Mouse (Mus musculus) midbrain, embryonic 15.5 days (tissue): Measurements from ENCODE around the gene Efr3b. TPM values are rescaled to one million over a fixed set of nuclear protein-coding genes. Genes with fewer than 3 reads are reported as not detected.
A peak's percentile ranks its signal among the peaks of the same experiment; 100 is the strongest.
"Not testable (repeated sequence)": the region's sequence is repeated elsewhere in the genome, so short reads cannot be mapped to it uniquely, and the experiment has no call there.

Experiments
- ATAC-seq: fragments of 200-750 bp; cut with Nextera tagmentation; replicated peaks from 2 replicates; pipeline ENCODE4 v1.8.0; 2017; ENCODE audit warnings: moderate TSS enrichment
- H3K27ac ChIP-seq: fragments of 300-500 bp; sonication (generic); 2 replicates; pipeline ENCODE4 v1.5.1; 2015; ENCODE audit warnings: mild to moderate bottlenecking, inconsistent platforms
- H3K27me3 ChIP-seq: fragments of 300-500 bp; sonication (generic); replicated peaks from 2 replicates; pipeline ENCODE4 v1.6.1; 2015; ENCODE audit warnings: inconsistent platforms
- H3K36me3 ChIP-seq: fragments of 300-500 bp; sonication (generic); replicated peaks from 2 replicates; pipeline ENCODE4 v1.6.1; 2015; ENCODE audit warnings: inconsistent platforms
- H3K4me1 ChIP-seq: fragments of 300-500 bp; sonication (generic); 2 replicates; pipeline ENCODE4 v1.6.1; 2015; ENCODE audit warnings: inconsistent platforms
- H3K4me2 ChIP-seq: fragments of 300-500 bp; sonication (generic); 2 replicates; pipeline ENCODE4 v1.6.1; 2015; ENCODE audit warnings: inconsistent platforms, mild to moderate bottlenecking, moderate library complexity
- H3K4me3 ChIP-seq: fragments of 300-500 bp; sonication (generic); 2 replicates; pipeline ENCODE4 v1.5.1; 2015; ENCODE audit warnings: mild to moderate bottlenecking, inconsistent platforms
- H3K9ac ChIP-seq: fragments of 300-500 bp; sonication (generic); 2 replicates; pipeline ENCODE4 v1.6.1; 2015; ENCODE audit warnings: mild to moderate bottlenecking, inconsistent platforms
- H3K9me3 ChIP-seq: fragments of 300-500 bp; sonication (generic); 2 replicates; pipeline ENCODE4 v1.6.1; 2016; ENCODE audit warnings: inconsistent platforms
- WGBS: fragments of 180-500 bp; shearing (Covaris S2); methylation state at CpG from one replicate; pipeline ENCODE4 v1.1.7; 2015; ENCODE audit warnings: mixed read lengths; 5-methylcytosine and 5-hydroxymethylcytosine counted together
- polyA plus RNA-seq: library from polyadenylated mRNA; unstranded; fragments of >200 nt; fragmentation: Nextera tagmentation; extraction: Ambion mirVana; gene quantifications from 2 replicates; pipeline ENCODE4 v1.2.1, GENCODE M21; 2015

The Efr3b gene
- polyA plus RNA-seq, 1 experiment from 2014 or later, result 51.7 TPM

DNA sequence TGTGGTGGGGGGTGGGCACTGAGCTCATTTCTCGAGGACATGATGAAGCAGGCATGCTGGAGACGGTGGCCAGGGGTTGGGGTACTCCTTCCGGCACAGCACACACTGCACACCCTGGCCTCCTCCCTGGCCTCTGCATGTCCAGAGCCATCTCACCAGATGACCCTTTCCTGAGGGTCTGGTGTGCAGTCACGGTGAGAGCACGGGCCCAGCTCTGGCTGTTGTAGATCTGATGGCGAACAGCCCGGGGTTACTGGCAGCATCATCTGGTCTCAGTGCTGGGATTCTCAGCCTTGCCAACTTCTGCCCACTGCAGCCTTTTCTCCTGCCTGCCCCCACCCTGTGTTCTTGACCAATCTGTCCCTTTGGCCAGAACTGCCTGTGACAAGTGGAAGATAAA lies 32.6 kb downstream of the Efr3b start:
- Histone ChIP-seq H3K9me3 (no peaks in the 10 kb centered on the region), H3K36me3 (no peaks in the 10 kb centered on the region), H3K27ac (0 out of 2 replicates have a peak overlapping the region, but pooled peaks have one; percentile 14), H3K4me3 (no peak overlapping the region), H3K9ac (no peak overlapping the region), H3K4me1 (peaks cover 26% of the 10 kb centered on the region; the same call in 1 of the 2 replicates), H3K4me2 (no peak overlapping the region), H3K27me3 (no peaks in the 10 kb centered on the region)
- peak; percentile 37; the same call in 1 of the 2 replicates for ATAC-seq
- 90% methylated on average over 7 of the region's 7 CpGs for WGBS

DNA sequence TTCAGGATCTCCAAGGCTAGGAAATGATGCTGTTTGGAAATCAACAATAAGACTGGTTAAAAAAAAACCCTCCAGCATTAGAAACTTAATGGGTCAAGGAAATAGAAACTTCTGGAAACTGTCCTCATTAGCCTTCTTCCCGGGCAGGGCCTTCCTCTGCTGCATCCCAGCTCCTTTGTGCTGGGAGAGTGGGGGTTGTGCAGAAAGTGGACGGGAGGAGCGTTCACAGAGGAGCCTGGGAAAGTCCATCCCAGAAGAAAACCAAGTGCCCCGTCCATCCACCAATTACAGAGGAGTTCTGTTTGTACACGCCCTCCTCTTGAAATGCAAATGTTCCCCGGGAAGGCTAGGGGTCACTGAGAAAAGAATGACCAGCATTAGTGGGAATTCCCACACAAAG lies 34.1 kb downstream of the Efr3b start:
- no peak for ATAC-seq
- Histone ChIP-seq H3K27ac (no peak overlapping the region), H3K4me3 (no peak overlapping the region), H3K27me3 (no peaks in the 10 kb centered on the region), H3K4me1 (peaks cover 26% of the 10 kb centered on the region; the same call in 1 of the 2 replicates), H3K9me3 (no peaks in the 10 kb centered on the region), H3K9ac (no peak overlapping the region), H3K4me2 (no peak overlapping the region), H3K36me3 (0 out of 2 replicates have a peak, but pooled peaks cover 3% of the 10 kb centered on the region)
- 14% methylated on average over 6 of the region's 6 CpGs for WGBS

DNA sequence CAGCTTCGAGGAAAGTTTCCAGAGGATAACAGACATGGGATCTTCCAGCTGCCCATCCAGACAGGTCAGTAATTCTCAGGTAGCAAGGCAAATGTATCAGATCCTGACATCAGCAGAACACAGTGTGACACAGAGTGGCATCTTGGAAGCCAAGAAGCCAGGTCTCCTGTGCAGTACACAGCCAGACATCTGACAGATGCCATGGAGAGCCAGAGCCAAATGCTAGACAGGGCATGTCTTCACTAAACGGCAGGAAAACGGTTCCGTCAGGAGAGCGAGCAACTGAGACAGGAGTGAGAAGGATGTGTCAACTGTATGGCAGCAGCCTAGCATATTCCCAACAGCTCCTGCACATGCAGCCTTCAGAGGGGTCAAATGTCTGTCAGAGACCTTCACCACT lies 38.3 kb downstream of the Efr3b start:
- no peaks in the 10 kb centered on the region for H3K4me1 ChIP-seq
- H3K9ac ChIP-seq, result no peak overlapping the region
- H3K27ac ChIP-seq, result no peak overlapping the region
- ATAC-seq, result no peak
- no peak overlapping the region for H3K4me2 ChIP-seq
- WGBS, result 98% methylated on average over 5 of the region's 5 CpGs
- no peaks in the 10 kb centered on the region for H3K27me3 ChIP-seq
- 0 out of 2 replicates have a peak, but pooled peaks cover 6% of the 10 kb centered on the region for H3K36me3 ChIP-seq
- no peak overlapping the region for H3K4me3 ChIP-seq
- H3K9me3 ChIP-seq, result no peaks in the 10 kb centered on the region

DNA sequence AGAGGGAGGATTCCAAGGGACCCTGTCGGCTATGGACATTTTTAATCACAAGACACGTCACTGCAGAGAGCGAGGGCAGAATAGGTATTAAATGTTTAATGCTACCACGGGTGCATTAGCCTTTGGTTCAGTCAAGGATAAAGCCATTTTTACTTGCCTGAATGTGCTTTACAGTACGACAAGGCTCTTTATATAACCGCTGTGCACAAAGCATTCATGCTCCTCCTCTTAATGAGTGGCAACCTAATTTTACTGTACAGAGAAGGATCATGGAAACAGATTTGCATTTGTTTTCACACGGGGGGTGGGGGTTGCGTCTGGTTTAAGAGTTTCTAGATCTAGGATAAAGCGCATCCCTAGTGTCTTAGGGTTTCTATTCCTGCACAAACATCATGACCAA lies 42.0 kb downstream of the Efr3b start:
- Histone ChIP-seq H3K9ac (no peak overlapping the region), H3K27ac (no peak overlapping the region), H3K27me3 (no peaks in the 10 kb centered on the region), H3K9me3 (no peaks in the 10 kb centered on the region), H3K4me2 (no peak overlapping the region), H3K4me3 (no peak overlapping the region), H3K4me1 (no peaks in the 10 kb centered on the region), H3K36me3 (0 out of 2 replicates have a peak, but pooled peaks cover 6% of the 10 kb centered on the region)
- WGBS, result 74% methylated on average over 9 of the region's 9 CpGs
- no peak for ATAC-seq

DNA sequence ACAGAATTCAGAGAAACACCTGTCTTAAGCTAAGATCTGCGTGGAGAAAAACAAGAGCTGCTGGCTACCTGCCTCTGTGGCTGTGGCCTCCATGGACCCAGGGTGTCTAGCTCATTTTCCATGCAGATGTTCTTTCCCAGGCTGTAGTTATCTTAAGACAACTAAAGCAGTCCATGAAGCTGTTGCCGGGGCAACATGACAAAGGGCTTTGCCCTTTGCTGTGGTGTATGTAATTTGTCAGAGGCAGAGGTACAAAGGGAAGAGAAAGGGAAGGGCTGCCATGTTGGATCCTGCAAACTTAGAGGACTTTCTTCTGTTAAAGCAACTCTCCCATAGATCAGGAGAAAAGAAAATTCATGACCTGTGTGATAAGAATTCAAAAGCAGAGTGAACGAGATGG lies 47.7 kb downstream of the Efr3b start:
- no peaks in the 10 kb centered on the region for H3K9me3 ChIP-seq
- ATAC-seq, result no peak
- no peak overlapping the region for H3K9ac ChIP-seq
- no peaks in the 10 kb centered on the region for H3K27me3 ChIP-seq
- H3K36me3 ChIP-seq, result 0 out of 2 replicates have a peak, but pooled peaks cover 1% of the 10 kb centered on the region
- no peak overlapping the region for H3K4me3 ChIP-seq
- no peak overlapping the region for H3K27ac ChIP-seq
- no peak overlapping the region for H3K4me2 ChIP-seq
- H3K4me1 ChIP-seq, result peaks cover 4% of the 10 kb centered on the region; the same call in 1 of the 2 replicates
- 78% methylated on average over 3 of the region's 3 CpGs for WGBS

DNA sequence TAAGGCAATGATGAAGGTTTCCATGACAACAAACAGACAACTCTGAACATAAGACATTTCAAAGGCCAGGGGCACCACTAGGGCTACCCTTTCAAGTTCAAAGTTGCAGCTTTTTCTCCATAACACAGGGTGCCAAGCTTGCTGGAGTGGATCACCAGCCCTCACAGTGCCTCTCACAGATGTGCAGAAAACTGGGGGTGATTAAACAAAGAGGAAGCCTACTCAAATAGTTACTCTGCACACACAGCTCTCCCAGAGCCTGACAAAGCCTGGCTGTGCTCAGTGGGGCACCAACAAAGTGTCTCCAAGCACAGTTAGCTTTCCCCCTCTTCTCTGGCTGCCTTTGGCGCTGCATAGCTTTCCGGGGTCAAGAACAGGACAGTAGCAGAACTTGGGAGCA lies 48.8 kb downstream of the Efr3b start:
- H3K4me3 ChIP-seq, result no peak overlapping the region
- H3K4me2 ChIP-seq, result no peak overlapping the region
- no peaks in the 10 kb centered on the region for H3K27me3 ChIP-seq
- H3K27ac ChIP-seq, result peak overlapping the region; percentile 34; the same call in 1 of the 2 replicates
- H3K9me3 ChIP-seq, result no peaks in the 10 kb centered on the region
- 0 out of 2 replicates have a peak, but pooled peaks have one; percentile 33 for ATAC-seq
- H3K9ac ChIP-seq, result no peak overlapping the region
- peaks cover 4% of the 10 kb centered on the region; the same call in 1 of the 2 replicates for H3K4me1 ChIP-seq
- H3K36me3 ChIP-seq, result no peaks in the 10 kb centered on the region; the same call in 1 of the 2 replicates
- 62% methylated on average over 2 of the region's 2 CpGs for WGBS

DNA sequence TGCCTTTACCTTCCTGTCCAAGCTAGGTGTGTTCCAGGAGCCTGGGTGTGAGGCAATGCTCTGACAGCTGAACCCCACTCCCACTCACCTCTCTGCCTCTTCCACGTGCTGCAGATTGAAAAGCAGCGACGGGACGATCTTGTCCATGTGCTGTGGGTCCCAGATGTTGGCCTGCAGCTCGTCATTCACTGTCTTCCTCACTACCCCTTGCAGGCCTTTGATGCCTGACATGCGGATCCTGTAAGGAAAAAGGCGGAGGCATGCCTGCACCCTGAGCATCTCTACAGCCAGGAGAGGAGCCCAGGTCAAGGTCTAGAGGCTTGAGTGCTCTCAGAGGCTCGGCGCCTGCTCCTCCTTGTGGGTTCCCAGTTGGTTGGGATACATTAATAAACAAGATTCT lies 54.3 kb downstream of the Efr3b start:
- Histone ChIP-seq H3K27ac (no peak overlapping the region), H3K4me1 (peaks cover 12% of the 10 kb centered on the region), H3K4me3 (no peak overlapping the region), H3K27me3 (no peaks in the 10 kb centered on the region), H3K36me3 (no peaks in the 10 kb centered on the region; the same call in 1 of the 2 replicates), H3K9me3 (no peaks in the 10 kb centered on the region), H3K9ac (no peak overlapping the region), H3K4me2 (no peak overlapping the region)
- ATAC-seq, result no peak
- 86% methylated on average over 9 of the region's 9 CpGs for WGBS

DNA sequence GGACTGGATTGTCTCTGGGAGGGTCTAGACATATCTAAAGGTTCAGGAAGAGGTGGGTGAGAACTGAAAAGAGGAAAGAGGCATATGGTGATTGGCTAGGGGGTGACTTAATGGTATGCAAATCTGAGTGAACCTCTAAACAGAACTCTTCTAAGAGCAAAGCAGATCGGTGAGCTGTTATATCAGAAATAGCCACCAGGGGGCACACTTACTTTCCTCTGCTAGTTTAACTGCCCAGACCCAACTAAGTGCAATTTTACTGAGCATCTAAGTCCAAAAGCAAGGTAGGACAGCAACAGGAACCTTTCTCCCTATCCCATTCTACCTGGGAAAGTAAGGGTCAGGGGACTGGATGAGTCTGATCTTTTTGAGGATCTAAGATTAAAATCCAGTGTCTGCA lies 55.0 kb downstream of the Efr3b start:
- H3K4me1 ChIP-seq, result peaks cover 12% of the 10 kb centered on the region
- no peak overlapping the region for H3K27ac ChIP-seq

DNA sequence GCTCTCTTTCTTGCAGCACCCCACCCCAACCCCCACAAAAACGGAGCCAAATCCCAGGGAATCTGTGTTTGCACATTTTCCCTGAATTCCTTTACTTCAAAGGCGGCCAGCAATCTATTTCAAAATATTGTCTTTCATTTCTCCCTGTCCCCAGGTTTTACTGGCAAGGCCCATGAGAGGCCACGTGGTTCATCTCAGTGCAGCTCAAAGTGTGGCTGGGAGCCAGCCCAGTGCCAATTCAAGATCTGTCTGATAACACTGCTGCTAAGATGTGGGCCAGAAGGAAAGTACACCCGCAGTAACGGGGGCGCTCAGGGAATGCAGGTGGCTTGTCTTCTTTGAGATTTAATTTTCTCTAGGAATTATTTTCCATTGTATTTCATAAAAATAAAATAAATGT lies 56.5 kb downstream of the Efr3b start:
- H3K36me3 ChIP-seq, result peaks cover 13% of the 10 kb centered on the region

More for the DNA sequence above, 55.0 kb downstream of the Efr3b start:
- no peaks in the 10 kb centered on the region for H3K27me3 ChIP-seq
- WGBS, result 0% methylated on average over 1 of the region's 1 CpGs
- no peaks in the 10 kb centered on the region; the same call in 1 of the 2 replicates for H3K36me3 ChIP-seq
- H3K4me2 ChIP-seq, result no peak overlapping the region
- H3K9me3 ChIP-seq, result no peaks in the 10 kb centered on the region
- H3K9ac ChIP-seq, result no peak overlapping the region
- ATAC-seq, result no peak
- no peak overlapping the region for H3K4me3 ChIP-seq

DNA sequence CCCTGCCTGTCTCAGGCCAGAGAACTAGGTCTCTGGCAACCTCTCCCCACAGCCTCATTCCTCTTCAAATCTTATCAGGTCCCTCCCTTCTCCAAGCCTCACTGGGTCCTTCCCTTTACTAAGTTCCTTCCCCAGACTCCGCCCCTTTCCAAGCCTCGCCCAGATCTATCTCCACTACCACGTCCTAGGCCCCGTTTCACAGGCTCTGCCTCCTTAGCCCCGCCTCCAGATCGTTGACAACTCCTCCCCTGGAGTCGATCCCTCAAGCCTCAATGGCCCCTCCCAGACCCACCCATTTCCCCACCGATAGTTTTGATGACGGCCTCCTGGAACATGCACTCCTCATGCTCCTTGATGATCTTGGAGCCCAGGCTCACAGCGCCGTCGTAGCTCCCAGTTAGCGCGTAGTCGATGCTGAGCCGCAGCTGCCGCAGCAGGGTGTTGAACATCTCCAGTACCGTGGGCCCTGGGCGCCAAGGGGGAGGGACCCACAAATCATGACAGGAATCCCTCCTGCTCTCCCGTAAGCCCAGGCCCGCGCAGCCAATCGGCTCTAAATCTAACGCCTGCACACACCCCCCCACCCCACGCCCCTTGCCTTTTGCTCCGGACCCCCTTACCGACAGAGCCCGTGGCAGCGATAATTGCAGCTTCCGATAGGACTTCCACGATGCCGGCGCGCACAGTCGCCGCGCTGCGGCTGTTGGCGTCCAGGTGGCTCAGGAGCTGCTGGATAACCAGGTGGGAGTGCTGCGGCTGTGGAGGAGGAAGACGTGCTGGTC lies 57.2 kb downstream of the Efr3b start:
- ATAC-seq, result peak; percentile 84
- Histone ChIP-seq H3K27ac (peak overlapping the region; percentile 42), H3K9ac (peak overlapping the region; percentile 41), H3K4me2 (peak overlapping the region; percentile 57), H3K27me3 (no peaks in the 10 kb centered on the region), H3K4me1 (peaks cover 12% of the 10 kb centered on the region), H3K36me3 (peaks cover 19% of the 10 kb centered on the region), H3K4me3 (peak overlapping the region; percentile 34), H3K9me3 (no peaks in the 10 kb centered on the region)
- 2% methylated on average over 40 of the region's 41 CpGs for WGBS

More for the DNA sequence above, 56.5 kb downstream of the Efr3b start:
- Histone ChIP-seq H3K27ac (peak overlapping the region; percentile 42), H3K4me2 (peak overlapping the region; percentile 57), H3K4me1 (peaks cover 12% of the 10 kb centered on the region), H3K4me3 (peak overlapping the region; percentile 34), H3K27me3 (no peaks in the 10 kb centered on the region), H3K9ac (peak overlapping the region; percentile 41; the same call in 1 of the 2 replicates), H3K9me3 (no peaks in the 10 kb centered on the region)
- WGBS, result 28% methylated on average over 6 of the region's 6 CpGs
- ATAC-seq, result no peak; the same call in 1 of the 2 replicates

DNA sequence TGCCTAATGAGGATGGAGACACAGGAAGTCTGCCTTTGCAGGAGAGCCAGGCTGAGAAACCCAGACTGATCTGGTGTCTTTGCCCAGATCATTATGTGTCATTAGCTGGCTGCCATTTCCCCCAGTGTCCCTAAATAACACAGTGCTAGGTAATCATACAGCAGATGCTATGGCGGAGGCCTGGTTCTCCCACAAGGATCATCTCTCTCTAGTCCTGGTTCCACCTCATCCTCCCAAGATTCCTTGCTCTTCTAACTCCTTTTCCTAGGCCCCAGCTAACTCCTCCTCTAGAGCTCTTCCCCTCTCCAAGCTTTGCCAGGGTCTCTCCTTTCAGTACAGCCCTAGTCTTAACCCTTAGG lies 57.7 kb downstream of the Efr3b start:
- no peaks in the 10 kb centered on the region for H3K9me3 ChIP-seq
- no peak overlapping the region for H3K27ac ChIP-seq
- peak overlapping the region; percentile 57 for H3K4me2 ChIP-seq
- peaks cover 12% of the 10 kb centered on the region for H3K4me1 ChIP-seq
- no peak overlapping the region for H3K9ac ChIP-seq
- no peak overlapping the region for H3K4me3 ChIP-seq
- H3K36me3 ChIP-seq, result peaks cover 24% of the 10 kb centered on the region
- H3K27me3 ChIP-seq, result no peaks in the 10 kb centered on the region
- ATAC-seq, result peak; percentile 10; the same call in 1 of the 2 replicates
- 50% methylated on average over 1 of the region's 1 CpGs for WGBS

DNA sequence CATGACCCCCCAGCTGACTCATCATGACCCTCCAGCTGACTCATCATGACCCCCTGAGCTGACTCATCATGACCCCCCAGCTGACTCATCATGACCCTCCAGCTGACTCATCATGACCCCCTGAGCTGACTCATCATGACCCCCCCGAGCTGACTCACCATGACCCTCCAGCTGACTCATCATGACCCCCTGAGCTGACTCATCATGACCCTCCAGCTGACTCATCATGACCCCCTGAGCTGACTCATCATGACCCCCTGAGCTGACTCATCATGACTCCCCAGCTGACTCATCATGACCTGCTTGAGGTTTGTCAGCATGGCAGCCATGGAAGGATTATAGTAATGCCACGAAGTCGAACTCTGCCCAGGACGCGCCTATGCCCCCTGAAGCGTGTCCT lies 65.5 kb downstream of the Efr3b start:
- H3K9ac ChIP-seq, H3K27me3 ChIP-seq, H3K9me3 ChIP-seq, H3K27ac ChIP-seq, H3K4me2 ChIP-seq, H3K4me1 ChIP-seq, H3K4me3 ChIP-seq, ATAC-seq: not testable (repeated sequence)
- peaks cover 56% of the 10 kb centered on the region for H3K36me3 ChIP-seq
- WGBS, result 95% methylated on average over 6 of the region's 6 CpGs
